Mouse (Mus musculus): ENCODE measurements around the gene Rtf2.

- TF ChIP-seq ZNF384 (IDR thresholded peaks at IDR 0.05; ENCODE audit: low read depth, low read length) = no peak
- TF ChIP-seq CHD2 (IDR thresholded peaks at IDR 0.05; ENCODE audit: low read depth, low read length) = no peak
- TF ChIP-seq MAFK (IDR thresholded peaks at IDR 0.05; ENCODE audit: insufficient read depth, low read depth, low read length) = no peak
Measured at GRCm38 (mm10) chr2:172452458-172452857, 12.1 kb downstream of the Rtf2 start.
